Mouse (Mus musculus) forebrain, postnatal 0 days (tissue): Measurements from ENCODE around the gene Vmn1r128. TPM values are rescaled to one million over a fixed set of nuclear protein-coding genes. Genes with fewer than 3 reads are reported as not detected.
"Not testable (repeated sequence)": the region's sequence is repeated elsewhere in the genome, so short reads cannot be mapped to it uniquely, and the experiment has no call there.

ENCODE experiments used
- ATAC-seq: fragments of 200-750 bp; cut with Nextera tagmentation; 2 replicates; pipeline ENCODE4 v1.8.0; 2017; ENCODE audit warnings: mild to moderate bottlenecking, moderate library complexity
- DNase-seq: peaks from one replicate; pipeline ENCODE4 v3.0.0-alpha.2; 2015
- H3K27ac ChIP-seq: fragments of 300-500 bp; sonication (generic); 2 replicates; pipeline ENCODE4 v1.5.1; 2014; ENCODE audit warnings: low read depth, mild to moderate bottlenecking, antibody characterized with exemption, low read length, moderate library complexity, mixed read lengths
- H3K27me3 ChIP-seq: fragments of 300-500 bp; sonication (generic); 2 replicates; pipeline ENCODE4 v1.6.1; 2014; ENCODE audit warnings: mild to moderate bottlenecking, low read length, mixed read lengths; ENCODE audit not compliant: insufficient read depth
- H3K36me3 ChIP-seq: fragments of 300-500 bp; sonication (generic); 2 replicates; pipeline ENCODE4 v1.6.1; 2014; ENCODE audit warnings: mild to moderate bottlenecking, moderate library complexity; ENCODE audit not compliant: insufficient read depth
- H3K4me1 ChIP-seq: fragments of 300-500 bp; sonication (generic); 2 replicates; pipeline ENCODE4 v1.6.1; 2014; ENCODE audit warnings: antibody characterized with exemption; ENCODE audit not compliant: insufficient read depth
- H3K4me2 ChIP-seq: fragments of 300-500 bp; sonication (generic); 2 replicates; pipeline ENCODE4 v1.6.1; 2014; ENCODE audit warnings: low read depth, mild to moderate bottlenecking, moderate library complexity
- H3K4me3 ChIP-seq: fragments of 300-500 bp; sonication (generic); 2 replicates; pipeline ENCODE4 v1.5.1; 2014; ENCODE audit warnings: low read depth, low read length, mixed read lengths
- H3K9ac ChIP-seq: fragments of 300-500 bp; sonication (generic); 2 replicates; pipeline ENCODE4 v1.6.1; 2014; ENCODE audit warnings: mild to moderate bottlenecking
- H3K9me3 ChIP-seq: fragments of 300-500 bp; sonication (generic); 2 replicates; pipeline ENCODE4 v1.6.1; 2016; ENCODE audit warnings: low read length
- WGBS: fragments of 180-500 bp; shearing (Covaris S2); extraction: QIAGEN DNeasy Blood & Tissue Kit; methylation state at CpG from one replicate; pipeline ENCODE4 v1.1.7; 2014; 5-methylcytosine and 5-hydroxymethylcytosine counted together
- polyA plus RNA-seq: library from polyadenylated mRNA; unstranded; fragments of >200 nt; fragmentation: Nextera tagmentation; extraction: Ambion mirVana; gene quantifications from 2 replicates; pipeline ENCODE4 v1.2.1, GENCODE M21; 2015
- total RNA-seq: library from RNA; depleted of rRNA; stranded (reverse); fragments of >200 nt; gene quantifications from 2 replicates; pipeline ENCODE4 v1.2.3, GENCODE M21; 2014; rRNA removed

The Vmn1r128 gene
- not detected in 2 replicates for total RNA-seq
- not detected in 2 replicates for polyA plus RNA-seq

GRCm38 (mm10) chr7:21349073-21349472, at the start of gene Vmn1r128:
Vmn1r128 (plus strand) TSS chr7:21349373.
- H3K9me3 ChIP-seq, H3K27me3 ChIP-seq, H3K9ac ChIP-seq, H3K4me2 ChIP-seq, H3K4me3 ChIP-seq, ATAC-seq, DNase-seq, H3K4me1 ChIP-seq, H3K36me3 ChIP-seq, H3K27ac ChIP-seq: not testable (repeated sequence)
- 85% methylated on average over 1 of the region's 1 CpGs for WGBS

DNA sequence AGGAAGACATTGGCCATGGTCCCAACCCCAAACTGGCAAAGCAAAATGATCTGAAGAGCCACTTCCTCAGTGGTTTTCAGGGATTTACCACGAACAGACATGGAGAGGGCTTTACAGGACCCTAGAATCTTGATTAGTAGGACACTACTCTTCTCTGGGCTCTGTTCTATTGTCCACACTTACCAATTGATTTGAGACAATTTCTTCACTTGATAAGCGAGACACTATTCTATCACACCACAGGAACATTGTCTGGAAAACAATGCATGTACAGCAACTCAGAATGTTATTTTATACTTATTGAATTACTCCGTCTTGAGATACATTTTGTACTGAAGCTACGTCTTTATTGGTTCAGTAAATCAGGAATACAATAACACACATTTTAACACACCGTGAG, 47.8 kb upstream of the Vmn1r128 start, which contains the start of gene Vmn1r126:
TSS of gene Vmn1r126 (minus strand) at position 101 of the 400 bp plus-strand sequence.
- not testable (repeated sequence) for H3K4me1 ChIP-seq, H3K36me3 ChIP-seq, H3K27me3 ChIP-seq, DNase-seq, H3K4me3 ChIP-seq, ATAC-seq, H3K4me2 ChIP-seq, H3K27ac ChIP-seq, H3K9ac ChIP-seq, H3K9me3 ChIP-seq
- WGBS: no CpG with 5 or more reads among the region's 5 CpGs

- not testable (repeated sequence) for H3K9ac ChIP-seq, H3K9me3 ChIP-seq, H3K27ac ChIP-seq, DNase-seq, ATAC-seq, H3K4me2 ChIP-seq, H3K27me3 ChIP-seq, H3K36me3 ChIP-seq, H3K4me1 ChIP-seq, H3K4me3 ChIP-seq
- WGBS: no CpG with 5 or more reads among the region's 3 CpGs
These were observed 29.4 kb upstream of the Vmn1r128 start, which contains the start of gene Vmn1r127 for GRCm38 (mm10) chr7:21319761-21320160. Vmn1r127 (minus strand) TSS chr7:21319861.

DNA sequence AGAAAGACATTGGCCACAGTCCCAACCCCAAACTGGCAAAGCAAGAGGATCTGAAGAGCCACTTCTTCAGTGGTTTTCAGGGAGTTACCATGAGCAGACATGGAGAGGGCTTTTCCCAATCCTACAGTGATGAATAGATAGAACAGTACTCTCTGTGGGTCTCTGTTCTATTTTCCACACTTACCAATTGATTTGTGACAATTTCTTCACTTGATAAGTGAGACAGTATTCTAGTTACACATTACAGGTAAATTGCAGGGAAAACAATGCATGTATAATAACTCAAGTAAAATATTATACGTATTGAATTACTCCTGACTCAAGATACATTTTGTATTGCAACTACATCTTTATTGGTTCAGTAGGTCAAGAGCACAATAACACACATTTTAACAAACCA, 12.0 kb downstream of the Vmn1r128 start, which contains the start of gene Vmn1r129:
TSS of gene Vmn1r129 (minus strand) at position 101 of the 400 bp plus-strand sequence.
- H3K9ac ChIP-seq, H3K27ac ChIP-seq, H3K4me1 ChIP-seq, DNase-seq, H3K9me3 ChIP-seq, H3K4me3 ChIP-seq, H3K4me2 ChIP-seq, H3K27me3 ChIP-seq, H3K36me3 ChIP-seq, ATAC-seq: not testable (repeated sequence)
- no CpG with 5 or more reads among the region's 1 CpGs for WGBS

Other genes with a start within 250 kb of the Vmn1r128 start
- not detected in 2 replicates for gene Vmn1r122, start 215.2 kb upstream of the Vmn1r128 start, total RNA-seq
- not detected in 2 replicates for gene Vmn1r122, start 215.2 kb upstream of the Vmn1r128 start, polyA plus RNA-seq
- not detected in 2 replicates for gene Vmn1r123, start 187.2 kb upstream of the Vmn1r128 start, total RNA-seq
- not detected in 2 replicates for gene Vmn1r123, start 187.2 kb upstream of the Vmn1r128 start, polyA plus RNA-seq
- gene Gm5157, start 158.9 kb upstream of the Vmn1r128 start, total RNA-seq: not detected in 2 replicates
- gene Gm5157, start 158.9 kb upstream of the Vmn1r128 start, polyA plus RNA-seq: not detected in 2 replicates
- gene Vmn1r124, start 88.8 kb upstream of the Vmn1r128 start, total RNA-seq: not detected in 2 replicates
- gene Vmn1r124, start 88.8 kb upstream of the Vmn1r128 start, polyA plus RNA-seq: not detected in 2 replicates
- gene Vmn1r125, start 77.2 kb upstream of the Vmn1r128 start, total RNA-seq: not detected in 2 replicates
- gene Vmn1r125, start 77.2 kb upstream of the Vmn1r128 start, polyA plus RNA-seq: not detected in 2 replicates
- not detected in 2 replicates for gene Vmn1r126, start 47.9 kb upstream of the Vmn1r128 start, total RNA-seq
- gene Vmn1r126, start 47.9 kb upstream of the Vmn1r128 start, polyA plus RNA-seq: not detected in 2 replicates
- not detected in 2 replicates for gene Vmn1r127, start 29.5 kb upstream of the Vmn1r128 start, total RNA-seq
- gene Vmn1r127, start 29.5 kb upstream of the Vmn1r128 start, polyA plus RNA-seq: not detected in 2 replicates
- not detected in 2 replicates for gene Vmn1r129, start 11.9 kb downstream of the Vmn1r128 start, total RNA-seq
- not detected in 2 replicates for gene Vmn1r129, start 11.9 kb downstream of the Vmn1r128 start, polyA plus RNA-seq
- not detected in 2 replicates for gene Gm6882, start 83.4 kb downstream of the Vmn1r128 start, total RNA-seq
- gene Gm6882, start 83.4 kb downstream of the Vmn1r128 start, polyA plus RNA-seq: not detected in 2 replicates
- gene Vmn1r130, start 162.4 kb downstream of the Vmn1r128 start, total RNA-seq: not detected in 2 replicates
- gene Vmn1r130, start 162.4 kb downstream of the Vmn1r128 start, polyA plus RNA-seq: not detected in 2 replicates
- not detected in 2 replicates for gene Vmn1r131, start 196.7 kb downstream of the Vmn1r128 start, total RNA-seq
- gene Vmn1r131, start 196.7 kb downstream of the Vmn1r128 start, polyA plus RNA-seq: not detected in 2 replicates